Mouse (Mus musculus): ENCODE measurements around the gene C2cd6.

GRCm38 (mm10) chr1:59037723-59038122 is 57.0 kb downstream of the C2cd6 start:
- TF ChIP-seq CTCF (IDR thresholded peaks at IDR 0.05; ENCODE audit: extremely low read depth, insufficient read depth, insufficient read length, insufficient replicate concordance) (no peak), POLR2A (IDR thresholded peaks at IDR 0.05; ENCODE audit: low read depth, low read length) (no peak)

Data from spleen, adult 2 months (tissue).